Comparison of ENCODE assay signal across 8 mouse cellular contexts in genomic region chr4:151988342-151989109, GRCm38 (mm10). TPM values are rescaled to one million over a fixed set of nuclear protein-coding genes. Genes with fewer than 3 reads are reported as not detected.
DNase-seq lines count a peak whose midpoint lies in the region; ATAC-seq and TF ChIP-seq lines count a peak whose summit lies in the region.

Thap3 (minus strand) TSS chr4:151988997.

- peaks cover 9% of the 10 kb centered on the region for H3K4me1 ChIP-seq in bone marrow macrophage, adult 2 months (ENCODE audit: control insufficient read depth, insufficient read depth, low read length)
- H3K4me1 ChIP-seq in erythroblast, embryonic 14.5 days (ENCODE audit: control insufficient read depth), result peaks cover 43% of the 10 kb centered on the region
- H3K4me1 ChIP-seq in heart, embryonic 14.5 days (ENCODE audit: control insufficient read depth in 2 of 2, insufficient read depth in 2 of 2, low read length in 2 of 2), result peaks cover 7 to 29% of the 10 kb centered on the region in 2 experiments; a peak in 3 of 4 replicates
- H3K4me1 ChIP-seq in liver, embryonic 15.5 days (replicated peaks), result peaks cover 43% of the 10 kb centered on the region
- H3K4me1 ChIP-seq in neural tube, embryonic 11.5 days (ENCODE audit: control insufficient read depth, insufficient read depth, low read length), result peaks cover 8% of the 10 kb centered on the region
- H3K4me1 ChIP-seq in stomach, postnatal 0 days (replicated peaks; ENCODE audit: control insufficient read depth, insufficient read depth), result peaks cover 2% of the 10 kb centered on the region; the same call in 1 of the 2 replicates

- 1% methylated on average over 53 of the region's 54 CpGs for WGBS in heart, embryonic 14.5 days
- 1% methylated on average over 54 of the region's 54 CpGs for WGBS in liver, embryonic 15.5 days (ENCODE audit: insufficient replicate concordance)
- WGBS in neural tube, embryonic 11.5 days, result under 1% methylated on average over 54 of the region's 54 CpGs
- under 1% methylated on average over 51 of the region's 54 CpGs for WGBS in stomach, postnatal 0 days

- peaks cover 54% of the 10 kb centered on the region for H3K36me3 ChIP-seq in erythroblast, embryonic 14.5 days (ENCODE audit: control insufficient read depth)
- peaks cover 46% of the 10 kb centered on the region for H3K36me3 ChIP-seq in heart, embryonic 14.5 days (ENCODE audit: control insufficient read depth, insufficient read depth, low read length)
- peaks cover 29% of the 10 kb centered on the region for H3K36me3 ChIP-seq in liver, embryonic 15.5 days (replicated peaks)
- peaks cover 14% of the 10 kb centered on the region for H3K36me3 ChIP-seq in neural tube, embryonic 11.5 days (ENCODE audit: control insufficient read depth, insufficient read depth, low read length)
- peaks cover 11% of the 10 kb centered on the region for H3K36me3 ChIP-seq in stomach, postnatal 0 days (ENCODE audit: control insufficient read depth, insufficient read depth, low read length)

- no peaks in the 10 kb centered on the region for H3K9me3 ChIP-seq in erythroblast, embryonic 14.5 days (ENCODE audit: control insufficient read depth, low read length)
- no peaks in the 10 kb centered on the region for H3K9me3 ChIP-seq in heart, embryonic 14.5 days (ENCODE audit: control insufficient read depth, low read length)
- no peaks in the 10 kb centered on the region for H3K9me3 ChIP-seq in liver, embryonic 15.5 days (replicated peaks)
- no peaks in the 10 kb centered on the region for H3K9me3 ChIP-seq in neural tube, embryonic 11.5 days (ENCODE audit: control insufficient read depth, low read length)
- no peaks in the 10 kb centered on the region for H3K9me3 ChIP-seq in stomach, postnatal 0 days (ENCODE audit: control insufficient read depth, low read length)

- peak within 1 kb of the TSS; percentile 91 for H3K4me2 ChIP-seq in heart, embryonic 14.5 days (ENCODE audit: low read length)
- peak within 1 kb of the TSS; percentile 96 for H3K4me2 ChIP-seq in liver, embryonic 15.5 days
- H3K4me2 ChIP-seq in neural tube, embryonic 11.5 days (ENCODE audit: low read depth), result peak within 1 kb of the TSS; percentile 84
- H3K4me2 ChIP-seq in stomach, postnatal 0 days (replicated peaks; ENCODE audit: low read depth), result peak within 1 kb of the TSS; percentile 92

- H3K4me3 ChIP-seq in bone marrow macrophage, adult 2 months (ENCODE audit: insufficient read depth, low read length), result peak within 1 kb of the TSS; percentile 91
- peak within 1 kb of the TSS; percentile 88 for H3K4me3 ChIP-seq in erythroblast, embryonic 14.5 days (replicated peaks)
- peak within 1 kb of the TSS; percentile 55 to 94 for H3K4me3 ChIP-seq in heart, embryonic 14.5 days (ENCODE audit: control insufficient read depth in 1 of 2, insufficient read depth in 1 of 2, low read depth in 1 of 2, low read length in 2 of 2)
- peak within 1 kb of the TSS; percentile 90 for H3K4me3 ChIP-seq in liver, embryonic 15.5 days (replicated peaks)
- H3K4me3 ChIP-seq in neural tube, embryonic 11.5 days (ENCODE audit: low read depth, low read length), result peak within 1 kb of the TSS; percentile 86
- peak within 1 kb of the TSS; percentile 85 for H3K4me3 ChIP-seq in stomach, postnatal 0 days (ENCODE audit: low read depth, low read length)

- peak within 1 kb of the TSS; percentile 94 for H3K9ac ChIP-seq in heart, embryonic 14.5 days (ENCODE audit: low read length)
- peak within 1 kb of the TSS; percentile 86 for H3K9ac ChIP-seq in liver, embryonic 15.5 days
- peak within 1 kb of the TSS; percentile 87 for H3K9ac ChIP-seq in neural tube, embryonic 11.5 days (ENCODE audit: low read length)
- H3K9ac ChIP-seq in stomach, postnatal 0 days (ENCODE audit: low read length), result peak within 1 kb of the TSS; percentile 90

- TF ChIP-seq CTCF in bone marrow macrophage, adult 2 months (IDR thresholded peaks at IDR 0.05; ENCODE audit: low read depth, low read length), result no peak
- no peak for TF ChIP-seq CTCF in stomach, postnatal 0 days (IDR thresholded peaks at IDR 0.05; ENCODE audit: low read depth)

- TF ChIP-seq EP300 in stomach, postnatal 0 days (optimal IDR thresholded peaks at IDR 0.05), result no peak

- no peak for TF ChIP-seq POLR2A in bone marrow macrophage, adult 2 months (IDR thresholded peaks at IDR 0.05; ENCODE audit: borderline replicate concordance, low read depth, low read length)

- ATAC-seq in heart, embryonic 14.5 days (ENCODE audit: insufficient number of reproducible peaks, insufficient read depth, low FRiP score, low read depth), result peak; percentile 60
- ATAC-seq in liver, embryonic 15.5 days (ENCODE audit: insufficient read depth), result peak; percentile 73
- ATAC-seq in neural tube, embryonic 11.5 days (ENCODE audit: insufficient read depth, low FRiP score, low TSS enrichment), result peak; percentile 77
- peak; percentile 66 for ATAC-seq in stomach, postnatal 0 days (ENCODE audit: low FRiP score, low TSS enrichment)

- peak; percentile 89 for DNase-seq in CD4-positive, CD25-positive, alpha-beta regulatory T cell, adult 2 months (ENCODE audit: low read depth, low spot score)
- peak; percentile 90 for DNase-seq in kidney, postnatal 10 days
- peak; percentile 82 for DNase-seq in neural tube, embryonic 11.5 days (ENCODE audit: low spot score)
- peak; percentile 82 for DNase-seq in stomach, postnatal 0 days (ENCODE audit: low spot score)

- no peak within 1 kb of the TSS for H3K27ac ChIP-seq in bone marrow macrophage, adult 2 months (ENCODE audit: insufficient read depth, low read depth, low read length)
- peak within 1 kb of the TSS; percentile 23 to 77; a peak in 3 of 4 replicates for H3K27ac ChIP-seq in heart, embryonic 14.5 days (replicated peaks in 1 of 2; ENCODE audit: control insufficient read depth in 1 of 2, insufficient read depth in 1 of 2, low read depth in 2 of 2, low read length in 2 of 2)
- peak within 1 kb of the TSS; percentile 72 for H3K27ac ChIP-seq in liver, embryonic 15.5 days (replicated peaks)
- H3K27ac ChIP-seq in neural tube, embryonic 11.5 days (ENCODE audit: low read depth, low read length), result peak within 1 kb of the TSS; percentile 70; the same call in 1 of the 2 replicates
- H3K27ac ChIP-seq in stomach, postnatal 0 days (replicated peaks), result peak within 1 kb of the TSS; percentile 84

- peaks cover 16% of the 10 kb centered on the region for H3K27me3 ChIP-seq in erythroblast, embryonic 14.5 days (ENCODE audit: control insufficient read depth)
- H3K27me3 ChIP-seq in heart, embryonic 14.5 days (ENCODE audit: control insufficient read depth, insufficient read depth, low read length), result no peaks in the 10 kb centered on the region
- H3K27me3 ChIP-seq in liver, embryonic 15.5 days, result peaks cover 19% of the 10 kb centered on the region
- H3K27me3 ChIP-seq in neural tube, embryonic 11.5 days (ENCODE audit: control insufficient read depth, insufficient read depth, low read length), result no peaks in the 10 kb centered on the region
- no peaks in the 10 kb centered on the region for H3K27me3 ChIP-seq in stomach, postnatal 0 days (ENCODE audit: control insufficient read depth, insufficient read depth, low read length)

RNA-seq across cellular contexts. Expression of gene Thap3, which starts in this region (rescaled TPM):
- polyA plus RNA-seq in bone marrow macrophage, adult 2 months (2012; ENCODE audit: insufficient read depth, insufficient read length, missing spikeins), result 29.8 and 33.7 TPM in 2 replicates
- polyA plus RNA-seq in erythroblast, embryonic 14.5 days (2012), result 1.8 and 2.4 TPM in 2 replicates
- 24.0 and 26.5 TPM in 2 replicates for polyA plus RNA-seq in heart, embryonic 14.5 days (2014; fragmentation: Nextera tagmentation; extraction: Ambion mirVana)
- polyA plus RNA-seq in liver, embryonic 15.5 days (2015; fragmentation: Nextera tagmentation; extraction: Ambion mirVana), result 6.4 and 7.9 TPM in 2 replicates
- polyA plus RNA-seq in neural tube, embryonic 11.5 days (2014; fragmentation: Nextera tagmentation; extraction: Ambion mirVana), result 17.4 and 20.3 TPM in 2 replicates
- polyA plus RNA-seq in stomach, postnatal 0 days (2015; fragmentation: Nextera tagmentation; extraction: Ambion mirVana), result 22.2 and 23.5 TPM in 2 replicates
